Mouse (Mus musculus): ENCODE results near the gene Ubxn7.
A peak's percentile ranks its signal among the peaks of the same experiment; 100 is the strongest.

The Ubxn7 gene

DNA sequence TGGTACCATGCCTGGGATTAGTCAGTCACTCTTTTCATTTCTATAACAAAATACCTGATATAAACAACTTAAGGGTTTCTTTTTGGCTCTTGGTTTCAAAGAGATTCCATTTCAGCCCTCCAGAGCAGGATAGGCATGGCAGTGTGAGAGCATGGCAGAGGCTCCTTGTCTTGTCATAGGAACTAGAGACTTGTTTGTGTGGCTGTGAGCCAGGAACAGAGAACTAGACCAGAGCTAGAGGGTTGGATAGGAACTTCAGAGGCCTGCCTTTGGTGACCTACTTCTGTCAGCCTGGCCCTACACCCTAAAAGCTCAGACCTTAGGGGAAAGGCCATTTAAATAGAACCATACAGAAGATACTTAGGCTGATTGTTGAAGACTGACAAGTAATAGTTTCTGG is 50.8 kb downstream of the Ubxn7 start:
- DNase-seq (ENCODE audit: low spot score), result no peak

DNA sequence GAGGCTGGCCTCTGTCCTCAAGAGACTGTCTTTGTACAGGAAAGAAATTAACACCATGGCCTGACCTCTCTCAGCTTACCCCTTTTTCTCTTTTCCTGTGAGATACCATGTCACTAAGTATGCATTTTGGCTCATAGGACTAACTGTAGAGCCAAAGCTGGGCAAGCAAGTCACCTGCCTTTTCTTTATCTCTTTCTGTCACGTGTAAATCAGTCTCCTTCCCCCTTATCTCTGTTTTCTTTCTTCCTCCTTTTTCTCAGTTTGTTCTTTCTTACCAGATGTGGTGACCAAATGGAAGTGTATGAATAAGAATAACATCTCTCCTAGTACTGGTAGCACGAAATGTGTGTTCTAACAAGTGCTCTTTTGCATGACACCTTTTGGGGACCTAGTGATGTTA is 52.8 kb downstream of the Ubxn7 start:
- no peak for DNase-seq (ENCODE audit: low spot score)

DNA sequence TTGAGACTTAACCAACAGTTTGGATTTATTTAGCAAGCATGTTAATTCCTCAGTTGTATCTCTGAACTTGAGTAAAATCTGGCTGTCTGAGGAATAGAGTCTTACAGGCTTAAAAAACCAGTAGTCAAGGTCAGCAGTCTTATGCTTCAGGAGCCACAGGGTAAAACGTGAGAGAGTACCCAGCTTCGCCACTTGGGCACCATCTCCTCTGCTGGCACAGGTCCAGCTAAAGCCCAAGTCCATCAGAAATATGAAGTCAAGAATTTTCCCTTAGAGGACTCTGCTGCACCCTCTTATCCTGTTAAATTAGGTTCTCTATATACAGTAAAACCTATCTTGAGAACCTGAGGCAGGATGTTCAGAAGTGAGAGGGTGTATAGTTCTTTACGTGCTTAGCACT is 54.8 kb downstream of the Ubxn7 start:
- no peak for DNase-seq (ENCODE audit: low spot score)

DNA sequence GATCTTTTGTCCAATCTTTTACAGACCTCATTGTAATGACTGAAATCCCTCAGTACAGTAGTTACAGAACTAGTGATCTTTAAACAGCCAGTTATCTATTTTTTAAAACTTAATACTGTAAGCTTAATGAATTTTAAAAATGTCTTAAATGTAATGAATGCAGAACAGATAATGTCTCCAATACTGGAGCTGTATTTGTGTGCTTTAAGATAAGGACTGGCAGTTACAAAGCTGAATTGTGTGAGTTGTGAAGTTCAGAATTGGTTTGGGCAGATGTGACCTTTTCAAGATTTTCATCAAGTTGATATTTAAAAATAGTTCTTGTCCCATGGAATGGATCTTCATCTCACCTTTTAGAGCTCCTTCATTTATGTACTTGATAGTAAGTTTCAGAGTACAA is 57.0 kb downstream of the Ubxn7 start:
- no peak for DNase-seq (ENCODE audit: low spot score)

DNA sequence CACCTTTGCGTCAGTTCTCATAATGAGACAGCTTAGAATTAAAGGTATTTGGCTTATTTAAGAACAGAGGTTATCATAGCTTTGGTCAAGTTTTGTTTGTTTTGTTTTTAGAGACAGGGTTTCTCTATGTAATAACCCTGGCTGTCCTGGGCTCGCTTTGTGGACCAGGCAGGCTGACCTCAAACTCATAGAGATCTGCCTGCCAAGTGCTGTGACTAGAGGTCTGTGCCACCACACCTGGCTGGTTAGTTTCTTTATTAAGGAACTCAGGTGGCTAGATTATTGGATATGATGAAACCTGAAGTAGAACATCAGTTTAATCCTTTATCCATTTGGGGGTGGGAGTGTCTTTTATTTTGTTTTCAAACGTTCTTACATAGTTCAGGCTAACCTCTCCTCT is 57.8 kb downstream of the Ubxn7 start:
- no peak for DNase-seq (ENCODE audit: low spot score)

DNA sequence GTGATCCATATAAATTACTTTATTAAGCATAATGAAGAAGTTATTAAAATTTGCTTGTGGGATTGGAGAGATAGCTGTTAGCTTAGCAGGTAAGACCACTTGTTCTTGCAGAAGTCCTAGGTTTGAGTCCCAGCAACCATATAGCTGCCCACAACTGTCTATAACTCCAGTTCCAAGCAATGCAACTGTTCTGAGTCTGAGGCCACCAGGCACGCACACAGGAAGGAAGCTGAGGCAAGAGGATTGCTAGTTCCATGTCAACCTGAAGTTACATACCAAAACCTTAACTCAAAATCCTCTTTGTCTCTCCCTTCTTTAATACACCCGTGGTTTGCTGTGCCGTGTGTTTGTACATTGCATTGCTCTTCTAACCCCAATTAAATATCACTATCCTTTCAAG is 58.8 kb downstream of the Ubxn7 start:
- DNase-seq (ENCODE audit: low spot score), result no peak

DNA sequence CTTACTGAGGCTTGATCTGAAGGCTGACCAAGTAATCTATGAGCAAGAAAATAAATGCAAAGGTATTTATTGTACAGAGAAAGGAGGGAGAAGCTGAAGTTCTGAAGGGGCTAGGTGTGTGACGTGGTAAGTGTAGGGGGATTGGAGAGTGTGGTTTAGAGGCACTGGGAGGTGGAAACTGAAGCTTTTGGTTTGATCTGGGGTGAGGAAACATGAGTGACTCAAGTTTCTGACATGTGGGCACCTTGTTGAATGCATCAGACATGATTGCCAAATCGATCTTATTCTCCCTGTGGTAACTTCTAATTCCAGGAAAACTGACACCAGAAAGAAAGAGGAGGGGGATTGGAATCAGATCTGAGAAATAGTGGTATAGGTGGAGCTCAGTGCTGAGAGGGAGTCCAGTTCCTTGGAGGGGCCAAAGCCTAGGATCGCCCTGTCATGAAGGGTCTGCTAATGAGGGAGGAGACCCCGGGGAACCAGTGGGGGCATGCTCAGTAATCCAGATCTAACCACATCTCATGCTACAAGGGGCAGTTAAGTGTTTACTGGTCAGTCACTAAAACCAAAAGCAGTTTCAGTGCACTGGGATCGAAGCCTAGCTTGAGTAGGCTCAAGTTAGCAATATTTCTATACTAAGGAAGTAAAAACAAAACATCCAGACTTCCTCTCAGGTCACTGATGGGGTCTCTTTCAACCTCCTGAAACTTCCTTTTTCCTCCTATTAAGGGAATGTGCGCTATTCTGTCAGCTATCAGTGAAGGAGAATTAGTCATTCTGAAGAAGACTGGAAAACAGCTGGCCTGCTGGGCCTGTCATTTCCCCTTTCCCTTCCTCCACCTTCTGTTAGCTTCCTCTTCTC is 63.9 kb downstream of the Ubxn7 start:
- no peak for DNase-seq (ENCODE audit: low spot score)

DNA sequence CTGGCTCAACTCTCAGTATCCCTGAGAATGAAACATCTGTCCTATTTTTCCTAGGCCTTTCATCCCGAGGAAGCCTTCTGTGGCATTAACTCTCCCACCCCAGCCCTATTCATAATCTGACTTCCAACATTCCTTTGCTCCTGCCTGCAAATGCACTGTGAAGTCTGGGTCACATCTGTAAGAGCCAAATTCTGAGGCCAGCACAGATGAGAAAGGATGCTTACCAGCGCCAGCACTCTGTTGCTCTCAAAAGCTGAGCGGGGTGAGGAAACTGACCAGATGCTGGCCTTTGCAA is 64.4 kb downstream of the Ubxn7 start:
- no peak for DNase-seq (ENCODE audit: low spot score)

DNA sequence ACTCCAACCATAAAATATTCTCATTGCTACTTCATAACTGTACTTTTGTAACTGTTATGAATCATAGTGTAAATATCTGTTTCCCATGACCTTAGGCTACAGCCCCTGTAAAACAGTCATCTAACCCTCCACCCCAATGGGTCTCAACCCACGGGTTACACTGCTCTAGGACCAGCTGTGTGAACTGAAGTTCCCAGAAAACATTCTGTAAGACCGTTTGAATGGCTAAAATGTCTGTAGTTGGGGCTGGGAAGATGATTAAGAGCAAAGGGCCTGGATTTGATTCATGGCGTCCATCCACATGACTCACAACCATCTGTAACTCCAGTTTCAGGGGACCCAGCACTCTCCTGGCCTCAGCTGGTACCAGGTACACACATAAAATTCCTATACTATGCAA is 66.1 kb downstream of the Ubxn7 start:
- no peak for DNase-seq (ENCODE audit: low spot score)

DNA sequence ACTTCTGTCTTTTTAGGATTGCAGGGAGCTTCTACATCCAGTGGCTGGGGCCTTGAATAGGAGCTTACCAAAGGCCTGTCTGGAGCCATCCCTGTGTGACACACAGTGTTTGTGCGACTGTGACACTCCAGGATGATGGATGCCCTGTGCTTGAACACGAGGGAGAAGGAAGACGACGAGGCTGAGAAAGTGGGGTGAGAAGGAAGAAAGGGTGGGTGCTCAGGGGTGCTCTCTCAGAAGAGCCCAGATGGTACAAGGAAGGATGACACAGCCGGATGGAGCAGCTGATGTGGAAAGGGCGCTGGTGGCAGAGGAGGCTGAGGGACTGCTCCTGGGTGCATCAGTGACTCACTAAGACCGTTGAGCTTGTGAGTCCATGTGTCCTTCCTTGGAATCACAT is 68.2 kb downstream of the Ubxn7 start, which contains the start of gene Tm4sf19:
Tm4sf19 (plus strand) TSS at position 240 of the 400 bp plus-strand sequence.
- DNase-seq (ENCODE audit: low spot score), result no peak

DNA sequence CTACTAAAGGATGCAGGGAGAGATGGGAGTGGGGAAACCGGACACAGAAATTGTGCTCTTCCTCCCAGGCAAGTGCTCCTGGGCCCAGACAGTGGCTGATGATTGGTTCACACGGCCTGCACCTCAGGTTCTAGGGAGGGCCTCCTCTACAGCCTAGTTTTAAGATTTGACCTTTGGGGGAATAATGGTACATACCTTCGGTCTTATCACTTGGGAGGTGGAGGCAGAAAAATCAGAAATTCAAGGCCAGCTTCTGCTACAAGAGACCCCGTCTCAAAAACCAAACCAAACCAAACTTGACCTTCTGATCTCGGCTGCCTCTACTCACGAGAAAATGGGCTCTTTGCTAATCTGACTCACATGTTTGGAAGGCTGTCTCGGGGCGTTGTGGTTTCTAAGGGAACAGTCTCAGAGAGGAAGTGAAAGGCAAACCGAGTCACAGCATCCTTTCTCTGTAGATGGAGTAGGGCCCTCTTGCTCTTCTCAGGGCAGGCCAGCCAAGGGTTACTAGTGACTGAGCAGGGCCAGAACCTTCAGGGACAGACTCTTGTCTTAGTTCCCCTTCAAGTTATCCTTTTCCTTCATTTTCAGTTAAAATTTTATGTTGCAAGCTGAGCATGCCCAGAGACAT is 69.4 kb downstream of the Ubxn7 start:
- DNase-seq (ENCODE audit: low spot score), result no peak

DNA sequence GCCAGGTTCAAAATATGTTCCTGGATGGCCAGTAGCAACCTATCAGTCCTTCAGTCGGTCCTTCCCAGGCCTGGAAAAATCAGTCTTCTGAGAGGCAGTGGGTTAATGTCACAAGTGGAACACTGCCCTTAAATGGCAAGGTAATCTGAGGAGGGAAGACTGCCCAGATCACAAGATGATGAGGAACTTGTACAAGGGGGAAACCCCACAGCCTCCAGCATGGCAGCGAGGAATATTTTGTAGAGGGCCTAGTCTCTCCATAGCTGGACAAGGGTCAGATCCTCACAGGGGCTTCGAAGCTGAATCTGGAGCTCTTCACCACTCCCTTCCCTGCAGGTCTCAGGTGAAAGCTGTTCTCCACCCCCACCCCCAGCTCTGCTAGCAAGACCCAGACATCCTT is 70.8 kb downstream of the Ubxn7 start:
- no peak for DNase-seq (ENCODE audit: low spot score)

DNA sequence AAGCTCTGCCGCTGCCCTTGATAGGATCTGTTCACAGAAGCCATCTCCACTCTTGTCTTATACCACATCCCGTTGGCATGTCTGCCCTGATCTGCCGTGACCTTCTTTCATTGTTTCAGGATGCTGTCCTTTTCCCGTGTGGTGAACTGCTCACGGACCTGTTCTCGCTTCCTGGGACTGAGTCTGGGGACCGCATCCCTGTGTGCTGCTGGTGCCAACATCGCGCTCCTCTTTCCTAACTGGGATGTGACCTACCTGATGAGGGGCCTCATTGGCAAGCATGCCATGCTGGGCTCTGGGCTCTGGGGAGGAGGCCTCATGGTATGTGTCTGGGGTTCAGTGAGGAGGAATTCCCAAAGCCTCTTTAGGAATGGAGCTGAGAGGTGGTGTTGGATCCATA is 73.7 kb downstream of the Ubxn7 start:
- DNase-seq (ENCODE audit: low spot score), result no peak

DNA sequence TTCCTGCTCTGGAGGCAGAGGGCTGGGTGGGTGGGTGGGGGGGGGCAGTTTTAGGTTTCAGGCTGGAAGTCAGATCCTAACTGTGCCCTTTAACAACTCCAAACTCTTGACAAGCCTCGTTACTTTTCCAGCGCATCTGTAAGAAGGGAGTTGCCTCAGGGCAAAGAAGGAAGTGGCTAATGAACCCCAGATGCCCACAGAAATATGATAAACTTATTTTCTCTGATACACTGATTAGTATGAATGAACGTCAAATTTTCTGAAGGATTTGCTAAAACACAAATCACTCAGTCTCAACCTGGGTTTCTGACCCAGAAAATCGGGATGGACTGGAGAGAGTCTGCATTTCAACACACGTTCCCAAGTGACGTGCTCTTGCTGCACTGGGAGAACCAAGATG is 74.6 kb downstream of the Ubxn7 start:
- DNase-seq (ENCODE audit: low spot score), result no peak

DNA sequence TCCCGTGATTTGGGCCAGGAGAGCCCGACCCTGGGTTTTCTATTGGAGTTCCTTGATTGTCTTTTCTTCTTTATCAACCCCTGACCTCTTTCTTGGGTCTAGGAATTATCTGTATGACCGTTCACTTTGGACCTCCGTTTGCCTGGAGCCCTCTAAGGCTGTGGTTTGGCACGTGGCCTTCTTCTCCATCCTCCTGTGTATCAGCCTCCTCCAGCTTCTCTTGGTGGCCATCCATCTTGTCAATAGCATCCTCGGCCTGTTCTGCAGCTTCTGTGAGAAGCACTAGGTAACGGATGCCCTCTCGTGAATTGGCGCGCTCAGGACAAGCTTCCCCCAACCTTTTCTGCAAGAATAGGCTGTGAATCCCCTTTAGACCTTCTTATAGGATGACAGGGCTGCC is 75.7 kb downstream of the Ubxn7 start:
- DNase-seq (ENCODE audit: low spot score), result no peak

DNA sequence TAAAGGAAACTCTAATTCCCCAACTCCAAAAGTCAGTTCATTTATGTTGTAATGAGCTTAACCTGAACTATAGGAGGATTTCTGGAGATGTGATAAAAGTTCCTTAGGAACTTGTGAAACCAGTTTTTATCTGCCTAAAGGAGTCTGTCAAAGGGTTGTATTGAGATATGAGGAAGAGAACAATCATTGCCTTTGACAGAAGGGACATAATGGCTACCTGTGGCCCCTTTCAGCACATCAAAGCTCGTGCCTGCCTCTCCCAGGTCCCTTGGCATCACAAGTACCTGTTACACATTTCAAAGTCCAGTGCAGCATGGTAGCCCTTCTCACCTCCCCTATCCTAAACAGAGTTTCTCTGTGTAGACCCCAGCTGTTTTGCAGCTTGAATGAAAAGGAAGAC is 85.4 kb downstream of the Ubxn7 start:
- no peak for DNase-seq (ENCODE audit: low spot score)

DNA sequence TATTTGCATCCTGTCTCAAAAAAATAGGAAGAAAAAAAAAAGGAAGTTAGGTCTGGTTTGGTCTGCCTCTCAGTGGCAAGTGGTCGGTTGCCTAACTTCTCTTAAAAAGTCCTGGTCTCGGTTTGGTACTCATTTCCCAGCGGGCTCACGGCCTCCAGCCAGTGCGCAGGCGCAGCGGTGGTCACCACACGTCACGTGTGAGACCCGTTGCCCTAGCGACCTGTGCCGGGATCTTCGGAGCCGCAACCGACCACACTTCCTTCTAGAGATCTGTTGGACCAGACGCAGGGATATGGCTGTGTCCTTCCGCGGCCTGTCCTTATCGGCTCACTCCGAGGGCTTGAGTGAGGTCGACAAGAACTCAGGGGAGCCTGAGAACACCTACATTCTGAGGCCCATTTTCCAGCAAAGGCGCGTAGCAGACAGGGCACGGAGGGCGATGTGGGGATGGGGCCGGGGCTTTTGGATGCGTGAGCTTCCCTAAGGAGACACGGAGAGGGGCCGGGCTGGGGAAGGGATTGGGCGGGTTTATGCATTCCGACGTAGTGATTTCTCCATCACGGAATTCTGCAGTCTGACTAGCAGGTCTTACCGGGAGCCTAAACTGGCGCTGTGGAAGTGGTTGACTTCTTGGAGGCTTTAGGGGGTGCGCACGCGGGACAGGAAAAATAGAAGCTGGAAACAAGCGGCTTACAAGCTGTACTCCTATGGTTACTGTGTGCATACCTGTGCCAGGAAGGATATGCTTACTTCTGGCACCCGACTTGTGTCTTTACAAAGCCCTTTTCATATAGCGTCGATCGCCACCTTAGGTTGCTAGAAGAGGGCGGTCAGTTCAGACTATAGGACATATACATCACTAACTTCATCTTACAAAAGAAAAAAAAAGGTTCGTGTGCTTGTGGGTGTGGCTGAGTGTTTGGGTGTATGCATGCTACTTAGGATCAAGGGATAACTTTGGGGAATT is 87.7 kb downstream of the Ubxn7 start, which contains the start of gene Tctex1d2:
Tctex1d2 (plus strand) TSS at position 186 of the 967 bp plus-strand sequence.
- DNase-seq (ENCODE audit: low spot score), result peak; percentile 95

DNA sequence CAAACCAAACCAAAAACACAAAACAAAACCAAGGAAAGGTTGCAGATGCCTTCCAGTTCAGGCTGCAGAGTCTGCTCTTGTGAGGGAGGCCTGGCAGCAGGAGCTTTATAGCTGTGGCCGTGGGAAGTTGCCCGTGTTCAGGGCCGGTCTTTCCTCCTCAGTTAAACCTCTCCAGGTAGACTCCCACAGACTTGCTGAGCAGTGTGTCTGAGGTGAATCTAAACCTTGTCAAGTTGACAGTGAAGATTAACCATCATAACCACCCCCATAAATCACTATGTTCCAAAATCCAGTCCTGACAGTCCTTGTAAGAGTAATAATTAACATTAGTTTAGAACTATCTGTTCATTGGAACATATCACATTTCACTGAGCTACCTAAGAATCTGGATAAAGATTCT is 95.4 kb downstream of the Ubxn7 start:
- DNase-seq (ENCODE audit: low spot score), result no peak

DNA sequence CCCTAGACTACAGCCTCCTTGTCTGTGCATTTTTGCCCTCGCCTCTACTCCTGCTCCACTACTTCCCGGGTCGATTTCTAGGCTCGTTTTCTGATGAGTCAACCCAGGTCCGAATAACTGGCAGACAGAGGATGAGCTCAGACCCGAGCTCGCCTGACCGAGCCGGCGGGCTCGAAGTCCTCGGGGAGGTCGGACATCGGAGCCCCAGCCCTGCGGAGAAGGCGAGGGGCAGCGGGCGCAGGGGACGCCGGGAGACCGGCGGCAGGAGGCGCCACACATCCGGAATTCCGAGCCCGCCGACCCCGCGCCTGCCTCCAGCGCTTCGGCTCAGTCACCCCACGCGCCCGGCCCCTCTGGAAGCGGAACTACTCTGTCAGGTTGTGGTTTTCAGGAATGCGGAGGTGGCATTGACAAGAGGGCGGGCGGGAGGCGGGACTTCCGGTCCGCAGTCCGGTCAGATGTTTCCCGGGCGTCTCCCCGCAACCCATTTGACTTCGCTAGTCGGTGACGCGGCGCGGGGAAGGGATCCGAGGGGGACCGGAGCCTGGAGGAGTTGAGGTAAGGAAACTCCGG is 98.5 kb downstream of the Ubxn7 start, which contains the start of gene Pcyt1a:
Pcyt1a (plus strand) TSS at position 448 of the 573 bp plus-strand sequence.
- DNase-seq (ENCODE audit: low spot score), result peak; percentile 94

DNA sequence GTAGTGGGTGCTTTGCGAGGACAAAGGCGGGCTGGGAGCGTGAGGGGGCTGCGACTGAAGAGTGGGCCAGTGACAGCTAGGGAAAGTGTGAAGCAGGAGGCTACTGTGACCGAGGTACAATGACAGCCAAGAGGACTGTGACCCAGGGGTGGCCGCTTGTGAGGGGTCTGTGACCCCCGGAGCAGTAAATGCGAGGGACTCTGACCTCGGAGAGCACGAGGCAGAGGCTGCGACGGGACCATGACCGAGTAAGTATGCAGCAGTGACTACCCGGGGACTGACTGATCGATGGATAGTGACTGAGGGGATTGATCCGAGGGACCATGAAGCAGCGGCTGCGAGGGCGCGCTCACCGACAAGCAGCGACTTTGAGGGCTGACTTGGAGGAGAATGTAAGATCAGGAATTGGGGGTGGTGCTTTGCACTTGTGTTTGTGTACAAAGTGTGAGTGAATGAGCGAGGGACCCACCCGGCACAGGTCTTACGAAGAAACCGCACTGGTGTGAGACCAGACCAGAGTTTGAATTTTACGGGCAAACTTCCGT is 99.1 kb downstream of the Ubxn7 start:
- DNase-seq (ENCODE audit: low spot score), result no peak

DNA sequence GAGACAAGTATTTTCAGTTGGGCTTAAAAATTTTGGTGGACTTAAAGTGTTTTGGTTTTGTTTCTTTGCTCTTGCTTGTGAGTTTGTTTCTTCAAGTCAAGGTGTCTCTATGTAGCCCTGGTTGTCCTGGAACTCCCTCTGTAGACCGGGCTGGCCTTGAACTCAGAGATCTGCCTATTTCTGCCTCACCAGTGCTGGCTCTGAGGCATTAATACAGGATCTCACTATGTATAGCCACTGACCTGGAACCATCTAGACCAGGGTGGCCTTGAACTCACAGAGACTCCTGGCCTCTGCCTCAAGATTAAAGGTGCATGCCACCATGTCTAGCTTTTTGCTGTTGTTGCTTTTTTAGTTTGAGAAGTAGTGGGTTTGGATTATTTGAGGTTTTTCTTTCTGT is 99.9 kb downstream of the Ubxn7 start:
- no peak for DNase-seq (ENCODE audit: low spot score)

DNA sequence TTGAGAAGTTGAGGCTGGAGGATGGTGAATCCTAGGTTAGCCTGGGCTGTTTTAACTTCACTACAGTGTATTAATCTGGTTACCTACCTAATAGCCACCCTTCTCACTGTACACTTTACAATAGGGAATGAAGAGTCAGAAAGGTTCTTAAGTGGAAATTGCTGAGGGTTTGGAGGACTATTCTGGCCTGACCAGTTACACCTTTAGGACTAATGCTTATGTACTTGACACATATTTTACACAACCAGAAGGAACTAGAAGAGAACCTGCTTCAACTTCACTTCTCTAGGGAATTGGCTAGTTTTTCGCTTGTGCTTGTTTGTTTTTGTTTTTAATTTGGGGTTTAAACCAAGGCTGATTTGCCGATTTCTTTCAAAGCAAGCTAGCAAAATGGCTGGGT is 101.1 kb downstream of the Ubxn7 start:
- no peak for DNase-seq (ENCODE audit: low spot score)

All from testis, postnatal 14 days (tissue).